Mouse (Mus musculus): Measurements from ENCODE around the gene Gm10282.

- TF ChIP-seq EP300 (optimal IDR thresholded peaks at IDR 0.05) = no peak
- TF ChIP-seq CTCF (IDR thresholded peaks at IDR 0.05; ENCODE audit: low read depth) = no peak
Measured at GRCm38 (mm10) chr8:72348956-72349355, 43.9 kb upstream of the Gm10282 start.

All from stomach, postnatal 0 days (tissue).